Mouse (Mus musculus) intestine, embryonic 15.5 days (tissue): Measurements from ENCODE around the gene Fam71e1. TPM values are rescaled to one million over a fixed set of nuclear protein-coding genes. Genes with fewer than 3 reads are reported as not detected.

ENCODE experiments used
- ATAC-seq: fragments of 200-750 bp; cut with Nextera tagmentation; 2 replicates; pipeline ENCODE4 v1.8.0; 2017; ENCODE audit warnings: moderate TSS enrichment, moderate library complexity
- H3K27ac ChIP-seq: fragments of 300-500 bp; sonication (generic); 2 replicates; pipeline ENCODE4 v1.5.1; 2015; ENCODE audit warnings: mild to moderate bottlenecking, inconsistent platforms
- H3K27me3 ChIP-seq: fragments of 300-500 bp; sonication (generic); replicated peaks from 2 replicates; pipeline ENCODE4 v1.6.1; 2015; ENCODE audit warnings: inconsistent platforms
- H3K36me3 ChIP-seq: fragments of 300-500 bp; sonication (generic); 2 replicates; pipeline ENCODE4 v1.6.1; 2015; ENCODE audit warnings: inconsistent platforms
- H3K4me1 ChIP-seq: fragments of 300-500 bp; sonication (generic); replicated peaks from 2 replicates; pipeline ENCODE4 v1.6.1; 2015; ENCODE audit warnings: inconsistent platforms
- H3K4me2 ChIP-seq: fragments of 300-500 bp; sonication (generic); replicated peaks from 2 replicates; pipeline ENCODE4 v1.6.1; 2015; ENCODE audit warnings: mild to moderate bottlenecking, inconsistent platforms
- H3K4me3 ChIP-seq: fragments of 300-500 bp; sonication (generic); replicated peaks from 2 replicates; pipeline ENCODE4 v1.5.1; 2015; ENCODE audit warnings: inconsistent platforms
- H3K9ac ChIP-seq: fragments of 300-500 bp; sonication (generic); 2 replicates; pipeline ENCODE4 v1.6.1; 2015; ENCODE audit warnings: inconsistent platforms
- H3K9me3 ChIP-seq: fragments of 300-500 bp; sonication (generic); 2 replicates; pipeline ENCODE4 v1.6.1; 2016; ENCODE audit warnings: inconsistent platforms
- WGBS: fragments of 180-500 bp; shearing (Covaris S2); methylation state at CpG from one replicate; pipeline ENCODE4 v1.1.7; 2015; 5-methylcytosine and 5-hydroxymethylcytosine counted together
- polyA plus RNA-seq: library from polyadenylated mRNA; unstranded; fragments of >200 nt; fragmentation: Nextera tagmentation; extraction: Ambion mirVana; gene quantifications from 2 replicates; pipeline ENCODE4 v1.2.1, GENCODE M21; 2015

Fam71e1 gene
- polyA plus RNA-seq, 1 experiment from 2014 or later = 9.2 TPM

GRCm38 (mm10) chr7:44534656-44535441 is 38.5 kb downstream of the Fam71e1 start:
- Histone ChIP-seq H3K4me3 (no peak overlapping the region), H3K4me2 (no peak overlapping the region), H3K9me3 (no peaks in the 10 kb centered on the region), H3K36me3 (peaks cover 44% of the 10 kb centered on the region), H3K27ac (no peak overlapping the region), H3K4me1 (no peaks in the 10 kb centered on the region), H3K27me3 (no peaks in the 10 kb centered on the region), H3K9ac (no peak overlapping the region)
- 86% methylated on average over 19 of the region's 19 CpGs for WGBS
- ATAC-seq = no peak

- Histone ChIP-seq H3K9ac (no peak overlapping the region), H3K4me1 (no peaks in the 10 kb centered on the region), H3K27me3 (no peaks in the 10 kb centered on the region), H3K27ac (no peak overlapping the region), H3K4me3 (no peak overlapping the region), H3K9me3 (no peaks in the 10 kb centered on the region), H3K4me2 (no peak overlapping the region), H3K36me3 (peaks cover 54% of the 10 kb centered on the region)
- ATAC-seq = no peak
- WGBS = 92% methylated on average over 27 of the region's 27 CpGs
Observed at GRCm38 (mm10) chr7:44535657-44536589, 39.5 kb downstream of the Fam71e1 start.

- WGBS = 85% methylated on average over 6 of the region's 6 CpGs
- no peak overlapping the region for H3K4me2 ChIP-seq
- no peak for ATAC-seq
- H3K27me3 ChIP-seq = no peaks in the 10 kb centered on the region
- no peaks in the 10 kb centered on the region for H3K4me1 ChIP-seq
- H3K4me3 ChIP-seq = no peak overlapping the region
- H3K9me3 ChIP-seq = no peaks in the 10 kb centered on the region
- H3K9ac ChIP-seq = no peak overlapping the region
- H3K36me3 ChIP-seq = peaks cover 57% of the 10 kb centered on the region
- H3K27ac ChIP-seq = no peak overlapping the region
Observed at GRCm38 (mm10) chr7:44536590-44536968, 40.2 kb downstream of the Fam71e1 start.

GRCm38 (mm10) chr7:44537009-44537408 is 40.6 kb downstream of the Fam71e1 start:
- Histone ChIP-seq H3K36me3 (peaks cover 60% of the 10 kb centered on the region), H3K9ac (no peak overlapping the region), H3K27me3 (no peaks in the 10 kb centered on the region), H3K4me3 (no peak overlapping the region), H3K27ac (no peak overlapping the region), H3K4me1 (no peaks in the 10 kb centered on the region), H3K4me2 (no peak overlapping the region), H3K9me3 (no peaks in the 10 kb centered on the region)
- WGBS = 75% methylated on average over 7 of the region's 7 CpGs
- no peak for ATAC-seq

- no peak for ATAC-seq
- 95% methylated on average over 13 of the region's 13 CpGs for WGBS
- Histone ChIP-seq H3K27ac (no peak overlapping the region), H3K4me2 (no peak overlapping the region), H3K4me1 (no peaks in the 10 kb centered on the region), H3K36me3 (peaks cover 63% of the 10 kb centered on the region), H3K9me3 (no peaks in the 10 kb centered on the region), H3K4me3 (no peak overlapping the region), H3K9ac (no peak overlapping the region), H3K27me3 (no peaks in the 10 kb centered on the region)
Observed at GRCm38 (mm10) chr7:44537496-44537895, 41.1 kb downstream of the Fam71e1 start.

GRCm38 (mm10) chr7:44538756-44539624 is 42.6 kb downstream of the Fam71e1 start:
- no peak overlapping the region for H3K4me2 ChIP-seq
- H3K9ac ChIP-seq = no peak overlapping the region
- peaks cover 58% of the 10 kb centered on the region for H3K36me3 ChIP-seq
- 90% methylated on average over 41 of the region's 41 CpGs for WGBS
- H3K4me3 ChIP-seq = no peak overlapping the region
- no peak overlapping the region for H3K27ac ChIP-seq
- no peaks in the 10 kb centered on the region for H3K27me3 ChIP-seq
- H3K9me3 ChIP-seq = no peaks in the 10 kb centered on the region
- ATAC-seq = no peak
- no peaks in the 10 kb centered on the region for H3K4me1 ChIP-seq

- WGBS = 95% methylated on average over 11 of the region's 11 CpGs
- H3K9me3 ChIP-seq = no peaks in the 10 kb centered on the region
- no peak overlapping the region for H3K4me3 ChIP-seq
- peaks cover 5% of the 10 kb centered on the region for H3K4me1 ChIP-seq
- no peak overlapping the region for H3K27ac ChIP-seq
- peaks cover 37% of the 10 kb centered on the region for H3K36me3 ChIP-seq
- ATAC-seq = no peak
- H3K27me3 ChIP-seq = no peaks in the 10 kb centered on the region
- H3K9ac ChIP-seq = no peak overlapping the region
- H3K4me2 ChIP-seq = no peak overlapping the region
Observed at GRCm38 (mm10) chr7:44542555-44542954, 46.2 kb downstream of the Fam71e1 start.

GRCm38 (mm10) chr7:44543071-44543470 is 46.7 kb downstream of the Fam71e1 start:
- no peak overlapping the region for H3K9ac ChIP-seq
- WGBS = 81% methylated on average over 12 of the region's 12 CpGs

GRCm38 (mm10) chr7:44546274-44546673 is 49.9 kb downstream of the Fam71e1 start:
- H3K4me2 ChIP-seq = no peak overlapping the region
- H3K36me3 ChIP-seq = peaks cover 25% of the 10 kb centered on the region
- H3K4me3 ChIP-seq = no peak overlapping the region
- peaks cover 9% of the 10 kb centered on the region for H3K4me1 ChIP-seq
- WGBS = 96% methylated on average over 3 of the region's 3 CpGs
- no peaks in the 10 kb centered on the region for H3K27me3 ChIP-seq
- no peaks in the 10 kb centered on the region for H3K9me3 ChIP-seq
- no peak overlapping the region for H3K27ac ChIP-seq
- H3K9ac ChIP-seq = no peak overlapping the region
- no peak for ATAC-seq

More at GRCm38 (mm10) chr7:44543071-44543470, 46.7 kb downstream of the Fam71e1 start:
- H3K4me3 ChIP-seq = no peak overlapping the region
- no peak overlapping the region for H3K27ac ChIP-seq
- no peak for ATAC-seq
- peaks cover 9% of the 10 kb centered on the region for H3K4me1 ChIP-seq
- no peaks in the 10 kb centered on the region for H3K9me3 ChIP-seq
- H3K27me3 ChIP-seq = no peaks in the 10 kb centered on the region
- H3K4me2 ChIP-seq = no peak overlapping the region
- H3K36me3 ChIP-seq = peaks cover 32% of the 10 kb centered on the region

GRCm38 (mm10) chr7:44547041-44547440 is 50.7 kb downstream of the Fam71e1 start:
- WGBS = 92% methylated on average over 13 of the region's 13 CpGs
- Histone ChIP-seq H3K9me3 (no peaks in the 10 kb centered on the region), H3K4me3 (no peak overlapping the region), H3K4me2 (peak overlapping the region; percentile 77), H3K36me3 (peaks cover 29% of the 10 kb centered on the region), H3K4me1 (peaks cover 9% of the 10 kb centered on the region), H3K9ac (peak overlapping the region; percentile 66), H3K27ac (no peak overlapping the region), H3K27me3 (no peaks in the 10 kb centered on the region)
- no peak for ATAC-seq

GRCm38 (mm10) chr7:44547725-44548124 is 51.3 kb downstream of the Fam71e1 start:
- peak overlapping the region; percentile 77 for H3K4me2 ChIP-seq
- peaks cover 27% of the 10 kb centered on the region for H3K36me3 ChIP-seq
- peak overlapping the region; percentile 59 for H3K4me3 ChIP-seq
- no peaks in the 10 kb centered on the region for H3K27me3 ChIP-seq
- H3K4me1 ChIP-seq = peaks cover 13% of the 10 kb centered on the region
- H3K27ac ChIP-seq = no peak overlapping the region
- H3K9me3 ChIP-seq = no peaks in the 10 kb centered on the region
- peak overlapping the region; percentile 66 for H3K9ac ChIP-seq
- 24% methylated on average over 5 of the region's 5 CpGs for WGBS
- ATAC-seq = no peak
